Mouse (Mus musculus): Measurements from ENCODE around the gene Kcnh2. TPM values are rescaled to one million over a fixed set of nuclear protein-coding genes. Genes with fewer than 3 reads are reported as not detected.
A peak's percentile ranks its signal among the peaks of the same experiment; 100 is the strongest.
"Not testable (repeated sequence)": the region's sequence is repeated elsewhere in the genome, so short reads cannot be mapped to it uniquely, and the experiment has no call there.

The Kcnh2 gene
- 32.4 and 33.9 TPM in 2 replicates for polyA plus RNA-seq (2016; fragmentation: Nextera tagmentation; extraction: Ambion mirVana)

DNA sequence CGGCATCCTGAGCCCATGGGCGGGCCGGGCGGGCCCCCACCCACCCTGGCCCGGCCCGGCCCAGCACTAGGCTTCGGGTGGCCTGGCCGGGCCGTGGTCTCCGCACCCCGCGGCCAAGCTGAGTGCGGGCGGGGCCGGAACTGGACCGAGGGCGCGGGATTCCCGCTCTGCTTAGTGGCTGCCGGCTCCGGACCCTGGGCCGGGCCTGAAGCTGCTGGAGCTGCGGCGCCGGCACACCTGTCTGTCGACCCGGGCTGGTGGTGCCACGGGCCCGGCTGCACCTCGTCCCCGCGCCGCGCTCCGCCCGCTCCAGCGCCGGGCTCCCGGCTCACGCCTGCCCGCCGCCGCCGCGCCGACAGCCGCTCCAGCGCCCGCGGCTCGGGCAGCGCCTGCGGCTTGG lies at the start of gene Kcnh2:
Gene Kcnh2 (minus strand): TSS at position 327 of the 400 bp plus-strand sequence.
- DNase-seq (ENCODE audit: low spot score): no peak
- H3K4me1 ChIP-seq (replicated peaks): peaks cover 79% of the 10 kb centered on the region
- H3K27me3 ChIP-seq (ENCODE audit: insufficient read depth, poor library complexity, severe bottlenecking): peaks cover 77% of the 10 kb centered on the region
- peak within 1 kb of the TSS; percentile 92 for H3K27ac ChIP-seq
- peak within 1 kb of the TSS; percentile 78 for H3K4me3 ChIP-seq
- H3K36me3 ChIP-seq: no peaks in the 10 kb centered on the region
- 1% methylated on average over 53 of the region's 53 CpGs for WGBS
- no peaks in the 10 kb centered on the region for H3K9me3 ChIP-seq

DNA sequence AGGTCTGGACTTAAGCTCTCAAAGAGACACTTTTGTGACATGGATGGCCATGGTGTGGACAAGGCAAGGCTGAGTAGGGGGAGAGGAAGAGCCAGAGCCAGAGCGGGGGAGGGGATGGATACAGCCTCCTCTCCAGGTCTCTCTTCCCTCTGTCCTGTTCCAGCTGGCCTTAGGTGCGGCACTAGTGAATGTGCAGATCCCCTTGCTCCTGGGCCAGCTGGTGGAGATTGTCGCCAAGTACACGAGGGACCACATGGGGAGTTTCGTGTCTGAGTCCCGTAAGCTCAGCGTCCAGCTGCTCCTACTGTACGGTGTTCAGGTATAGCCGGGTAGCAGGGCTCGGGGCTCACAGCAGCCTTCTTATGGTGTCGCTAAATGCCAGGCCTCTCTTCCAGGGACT lies 49.0 kb upstream of the Kcnh2 start:
- Histone ChIP-seq H3K36me3 (peaks cover 61% of the 10 kb centered on the region), H3K4me1 (replicated peaks) (peaks cover 8% of the 10 kb centered on the region; the same call in 1 of the 2 replicates), H3K9me3 (no peaks in the 10 kb centered on the region), H3K27me3 (ENCODE audit: insufficient read depth, poor library complexity, severe bottlenecking) (no peaks in the 10 kb centered on the region), H3K27ac (no peak overlapping the region), H3K4me3 (no peak overlapping the region)
- DNase-seq (ENCODE audit: low spot score): no peak
- WGBS: 86% methylated on average over 11 of the region's 11 CpGs

DNA sequence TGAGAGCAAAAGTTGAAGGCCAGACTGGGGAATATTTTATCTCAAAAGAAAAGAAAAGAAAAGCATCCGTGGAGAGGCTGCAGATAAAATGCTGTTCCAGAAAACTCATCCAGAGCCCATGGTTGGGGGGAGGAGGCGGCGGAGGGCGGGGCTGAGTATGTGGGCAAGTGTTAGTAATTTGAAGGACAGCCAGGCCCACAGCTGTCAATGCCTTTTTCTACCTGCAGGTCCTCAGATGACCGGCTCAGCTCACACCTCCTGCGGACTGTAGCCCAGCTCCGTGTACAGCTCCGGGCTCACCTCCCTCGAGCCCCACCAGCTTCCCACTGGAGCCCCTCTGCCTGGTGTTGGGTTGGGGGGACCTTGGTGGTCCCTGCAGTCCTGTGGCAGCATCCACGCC lies 48.3 kb upstream of the Kcnh2 start:
- no peak overlapping the region for H3K27ac ChIP-seq
- peaks cover 14% of the 10 kb centered on the region for H3K4me1 ChIP-seq (replicated peaks)
- H3K4me3 ChIP-seq: no peak overlapping the region
- DNase-seq (ENCODE audit: low spot score): no peak
- no peaks in the 10 kb centered on the region for H3K27me3 ChIP-seq (ENCODE audit: insufficient read depth, poor library complexity, severe bottlenecking)
- no peaks in the 10 kb centered on the region for H3K9me3 ChIP-seq
- H3K36me3 ChIP-seq: peaks cover 55% of the 10 kb centered on the region
- 89% methylated on average over 10 of the region's 10 CpGs for WGBS

DNA sequence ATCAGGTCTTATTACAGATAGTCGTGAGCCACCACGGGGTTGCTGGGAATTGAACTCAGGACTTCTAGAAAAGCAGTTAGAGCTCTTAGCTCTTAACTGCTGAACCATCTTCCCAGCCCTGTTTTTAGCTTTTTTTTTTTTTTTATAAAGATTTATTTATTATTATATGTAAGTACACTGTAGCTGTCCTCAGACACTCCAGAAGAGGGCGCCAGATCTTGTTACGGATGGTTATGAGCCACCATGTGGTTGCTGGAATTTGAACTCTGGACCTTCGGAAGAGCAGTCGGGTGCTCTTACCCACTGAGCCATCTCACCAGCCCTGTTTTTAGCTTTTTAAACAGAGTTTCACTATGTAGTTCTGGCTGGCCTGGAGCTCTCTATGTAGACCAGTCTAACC lies 44.9 kb upstream of the Kcnh2 start:
- H3K36me3 ChIP-seq: peaks cover 23% of the 10 kb centered on the region
- not testable (repeated sequence) for H3K9me3 ChIP-seq; H3K4me3 ChIP-seq; H3K27me3 ChIP-seq (ENCODE audit: insufficient read depth, poor library complexity, severe bottlenecking); DNase-seq (ENCODE audit: low spot score); H3K27ac ChIP-seq
- peaks cover 21% of the 10 kb centered on the region for H3K4me1 ChIP-seq (replicated peaks)
- WGBS: 88% methylated on average over 6 of the region's 6 CpGs

DNA sequence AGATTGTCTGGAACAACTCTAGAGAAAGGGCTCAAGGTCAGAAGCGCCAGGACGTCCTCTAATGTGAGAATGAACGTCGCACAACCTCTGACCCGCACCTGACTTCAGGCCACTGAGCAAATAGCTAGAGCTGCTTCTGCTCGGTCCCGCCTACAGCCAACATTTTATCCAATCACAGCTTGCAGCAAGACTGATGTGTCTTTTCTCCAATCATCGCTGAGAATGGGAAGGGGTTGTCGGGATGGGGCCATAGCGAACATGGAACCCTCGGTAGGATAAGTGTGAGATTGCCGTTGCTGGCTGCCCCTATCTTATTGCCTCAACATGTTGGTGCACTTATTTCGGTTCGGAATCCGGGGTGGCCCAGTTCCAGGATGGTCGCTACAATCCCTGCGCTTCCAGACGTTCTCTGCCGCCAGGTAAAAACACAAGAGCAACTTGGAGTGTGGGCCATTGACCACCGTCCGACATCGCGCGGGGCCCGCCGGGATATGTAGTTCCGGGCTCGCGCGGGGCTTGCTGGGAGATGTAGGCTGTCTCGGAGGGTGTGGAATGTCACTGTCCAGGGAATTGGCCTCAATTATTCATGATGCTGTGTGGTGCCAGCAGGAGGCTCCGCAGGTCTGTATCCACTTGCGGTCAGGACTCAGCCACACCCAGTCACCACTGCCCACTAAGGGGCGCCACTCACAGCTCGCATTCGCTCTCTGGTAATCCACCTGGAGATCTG lies 42.9 kb upstream of the Kcnh2 start:
- no peaks in the 10 kb centered on the region for H3K9me3 ChIP-seq
- peak overlapping the region; percentile 61 for H3K4me3 ChIP-seq
- DNase-seq (ENCODE audit: low spot score): peak; percentile 95
- H3K4me1 ChIP-seq (replicated peaks): peaks cover 21% of the 10 kb centered on the region
- H3K27ac ChIP-seq: peak overlapping the region; percentile 93
- 2% methylated on average over 36 of the region's 36 CpGs for WGBS
- peaks cover 7% of the 10 kb centered on the region; the same call in 1 of the 2 replicates for H3K36me3 ChIP-seq
- peaks cover 25% of the 10 kb centered on the region for H3K27me3 ChIP-seq (ENCODE audit: insufficient read depth, poor library complexity, severe bottlenecking)

DNA sequence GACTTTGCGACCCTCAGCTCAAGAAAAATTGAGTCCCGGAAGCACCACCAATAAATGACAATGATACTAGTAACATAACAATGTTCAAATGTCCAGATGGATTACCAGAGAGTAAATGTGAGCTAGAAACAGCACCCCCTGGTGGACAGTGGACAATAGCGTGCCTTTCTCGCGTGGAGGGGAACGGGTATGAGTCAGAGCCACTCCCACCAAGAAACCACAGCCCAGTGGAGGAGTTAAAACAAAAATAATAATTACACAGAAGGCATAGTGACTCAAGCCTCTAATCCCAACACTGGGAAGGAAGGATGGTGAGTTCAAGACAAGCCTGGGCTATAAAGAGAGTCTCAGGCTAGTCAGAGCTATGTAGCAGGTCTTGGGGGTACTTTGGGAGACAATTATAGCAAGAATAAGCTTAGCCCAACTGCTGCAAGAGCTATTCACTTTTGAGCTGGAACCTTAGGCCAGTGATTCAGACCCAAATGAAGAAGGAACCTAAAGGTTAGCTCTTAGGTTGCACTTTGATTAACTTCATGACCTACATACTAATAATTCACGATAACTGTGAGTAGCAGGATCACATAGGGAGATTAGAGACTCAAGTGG lies 42.1 kb upstream of the Kcnh2 start, which contains the start of gene Abcb8:
Gene Abcb8 (plus strand): TSS at position 272 of the 606 bp plus-strand sequence.
- H3K27me3 ChIP-seq (ENCODE audit: insufficient read depth, poor library complexity, severe bottlenecking): peaks cover 33% of the 10 kb centered on the region
- H3K4me3 ChIP-seq: peak within 1 kb of the TSS; percentile 61
- DNase-seq (ENCODE audit: low spot score): peak; percentile 79
- peaks cover 27% of the 10 kb centered on the region for H3K4me1 ChIP-seq (replicated peaks)
- 22% methylated on average over 7 of the region's 7 CpGs for WGBS
- H3K36me3 ChIP-seq: peaks cover 7% of the 10 kb centered on the region; the same call in 1 of the 2 replicates
- peak within 1 kb of the TSS; percentile 93 for H3K27ac ChIP-seq
- H3K9me3 ChIP-seq: no peaks in the 10 kb centered on the region

DNA sequence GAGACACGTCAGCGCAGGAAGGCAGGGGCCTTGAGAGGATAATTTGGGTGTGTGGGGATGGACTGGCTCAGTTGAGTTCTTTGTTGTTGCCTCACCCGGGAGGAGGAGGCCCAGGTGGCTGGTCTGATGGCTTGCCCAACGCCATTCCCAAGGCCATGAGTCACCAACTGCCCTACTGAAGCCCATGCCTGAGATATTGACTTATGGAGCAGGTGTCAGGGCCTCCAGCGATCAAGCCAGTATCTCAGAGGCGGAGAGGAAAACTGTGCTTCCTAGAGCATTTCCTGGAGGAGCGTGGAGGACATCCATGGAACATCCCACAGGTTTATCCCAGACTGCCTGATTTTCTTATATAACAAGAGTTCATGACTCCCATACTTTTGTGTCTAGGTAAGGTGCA lies 41.3 kb upstream of the Kcnh2 start:
- 78% methylated on average over 7 of the region's 7 CpGs for WGBS
- H3K36me3 ChIP-seq: peaks cover 7% of the 10 kb centered on the region; the same call in 1 of the 2 replicates

DNA sequence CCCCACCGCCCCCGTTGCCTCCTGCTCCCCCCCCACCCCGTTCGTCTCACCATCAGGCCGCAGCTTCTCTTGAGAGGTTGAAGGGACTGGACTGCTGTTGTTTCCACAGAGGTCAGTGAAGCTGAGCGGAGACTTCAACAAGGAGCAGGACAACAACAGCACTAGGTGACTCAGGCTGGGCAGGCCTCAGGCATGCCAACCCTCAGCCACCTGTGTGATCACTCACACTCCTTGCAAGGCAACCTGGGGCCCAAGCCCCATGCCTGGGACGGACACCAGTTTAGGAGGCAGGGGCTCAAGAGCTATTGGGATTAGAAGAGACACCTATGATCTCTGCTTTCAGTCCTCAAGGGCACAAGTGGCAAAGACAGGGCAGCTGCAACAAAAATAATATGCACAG lies 40.5 kb upstream of the Kcnh2 start, which contains the start of gene Atg9b:
Gene Atg9b (minus strand): TSS at position 280 of the 400 bp plus-strand sequence.
- 77% methylated on average over 7 of the region's 7 CpGs for WGBS
- no peak within 1 kb of the TSS for H3K4me3 ChIP-seq
- H3K9me3 ChIP-seq: no peaks in the 10 kb centered on the region
- peaks cover 43% of the 10 kb centered on the region for H3K4me1 ChIP-seq (replicated peaks)
- DNase-seq (ENCODE audit: low spot score): no peak
- peaks cover 4% of the 10 kb centered on the region; the same call in 1 of the 2 replicates for H3K36me3 ChIP-seq
- peaks cover 50% of the 10 kb centered on the region for H3K27me3 ChIP-seq (ENCODE audit: insufficient read depth, poor library complexity, severe bottlenecking)
- no peak within 1 kb of the TSS for H3K27ac ChIP-seq

More for the DNA sequence above, 41.3 kb upstream of the Kcnh2 start:
- H3K4me3 ChIP-seq: no peak overlapping the region
- H3K4me1 ChIP-seq (replicated peaks): peaks cover 34% of the 10 kb centered on the region
- DNase-seq (ENCODE audit: low spot score): no peak
- no peak overlapping the region for H3K27ac ChIP-seq
- H3K9me3 ChIP-seq: no peaks in the 10 kb centered on the region
- H3K27me3 ChIP-seq (ENCODE audit: insufficient read depth, poor library complexity, severe bottlenecking): peaks cover 41% of the 10 kb centered on the region

DNA sequence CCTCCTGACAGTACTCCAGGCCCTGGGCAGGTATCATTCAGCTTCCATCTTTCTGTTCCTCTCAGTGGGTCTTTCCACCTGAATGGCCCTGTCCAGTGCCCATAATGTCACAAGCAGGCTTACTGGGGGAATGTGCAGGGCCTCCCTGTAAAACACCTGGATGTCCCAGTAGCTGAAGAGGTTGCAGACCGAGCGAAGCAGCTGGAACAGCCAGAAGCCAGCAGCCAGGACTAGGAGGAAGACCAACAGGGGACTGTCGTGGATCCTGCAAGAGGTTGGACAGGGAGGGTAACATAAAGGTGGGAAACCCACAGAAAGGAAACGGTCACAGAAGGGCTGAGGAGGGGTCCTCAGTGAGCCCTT lies 38.2 kb upstream of the Kcnh2 start:
- peaks cover 48% of the 10 kb centered on the region for H3K4me1 ChIP-seq (replicated peaks)
- H3K9me3 ChIP-seq: no peaks in the 10 kb centered on the region
- no peak for DNase-seq (ENCODE audit: low spot score)
- peaks cover 72% of the 10 kb centered on the region for H3K27me3 ChIP-seq (ENCODE audit: insufficient read depth, poor library complexity, severe bottlenecking)
- H3K4me3 ChIP-seq: no peak overlapping the region
- H3K27ac ChIP-seq: peak overlapping the region; percentile 57
- WGBS: 83% methylated on average over 4 of the region's 4 CpGs
- no peaks in the 10 kb centered on the region for H3K36me3 ChIP-seq

DNA sequence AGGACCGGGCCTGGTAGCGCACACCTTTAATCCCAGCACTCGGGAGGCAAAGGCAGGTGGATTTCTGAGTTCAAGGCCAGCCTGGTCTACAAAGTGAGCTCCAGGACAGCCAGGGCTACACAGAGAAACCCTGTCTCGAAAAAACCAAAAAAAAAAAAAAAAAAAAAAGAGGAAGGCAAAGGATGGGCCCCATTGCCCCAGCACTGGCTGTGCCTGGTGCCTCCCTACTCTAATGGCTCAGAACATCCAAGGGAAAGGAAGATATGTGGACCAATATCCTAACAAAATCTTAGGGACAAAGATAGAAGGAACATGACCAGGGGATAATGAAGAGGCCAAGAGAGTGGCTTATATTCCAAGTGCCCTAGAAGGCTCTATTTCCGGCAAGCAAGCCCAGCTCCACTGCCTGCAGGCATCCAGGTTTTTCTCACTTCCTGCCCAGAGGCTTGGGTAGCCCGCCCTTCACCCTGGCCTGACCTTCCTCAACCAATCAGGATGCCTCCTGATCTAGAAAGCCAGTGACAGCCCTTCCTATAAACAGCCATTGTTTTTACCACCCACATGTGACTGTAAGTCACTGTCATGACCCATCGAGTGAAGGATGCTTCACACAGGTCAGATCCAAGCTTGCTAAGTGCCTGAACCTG lies 37.7 kb upstream of the Kcnh2 start:
- peaks cover 76% of the 10 kb centered on the region for H3K27me3 ChIP-seq (ENCODE audit: insufficient read depth, poor library complexity, severe bottlenecking)
- peak; percentile 45 for DNase-seq (ENCODE audit: low spot score)
- WGBS: 52% methylated on average over 7 of the region's 7 CpGs
- H3K36me3 ChIP-seq: no peaks in the 10 kb centered on the region
- H3K27ac ChIP-seq: peak overlapping the region; percentile 57
- no peaks in the 10 kb centered on the region for H3K9me3 ChIP-seq
- peaks cover 50% of the 10 kb centered on the region for H3K4me1 ChIP-seq (replicated peaks)
- H3K4me3 ChIP-seq: no peak overlapping the region

DNA sequence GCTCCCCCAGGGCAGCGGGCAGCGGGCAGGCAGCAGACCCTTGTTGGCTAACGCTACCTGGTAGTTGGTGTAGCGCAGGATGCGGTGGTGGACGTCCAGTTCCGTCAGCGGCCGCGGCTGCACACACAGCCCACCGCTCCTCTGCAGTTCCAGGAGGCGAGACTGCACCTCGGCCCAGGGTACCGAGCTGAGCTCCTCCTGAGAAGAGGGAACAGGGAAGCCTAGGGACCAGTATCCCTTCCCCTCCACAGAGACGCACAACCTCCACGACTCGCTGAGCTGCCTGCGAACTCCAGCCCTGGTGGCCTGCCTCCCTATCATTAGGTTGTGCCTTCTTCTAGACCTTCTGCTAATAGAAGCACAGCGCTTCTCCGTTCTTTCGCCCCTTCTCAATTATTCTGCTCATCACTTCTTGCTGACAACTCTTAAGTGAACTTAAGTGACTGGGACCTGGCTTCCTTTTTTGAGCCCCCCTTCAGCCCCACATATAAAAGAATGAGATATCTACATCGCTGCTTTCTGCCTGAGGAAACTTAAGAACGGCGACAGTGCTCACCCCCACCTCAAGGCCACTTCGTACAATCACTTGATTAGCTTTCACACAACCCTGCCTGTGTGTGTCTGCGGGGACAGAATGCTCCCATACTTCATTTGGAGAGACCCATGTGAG lies 37.0 kb upstream of the Kcnh2 start:
- no peak for DNase-seq (ENCODE audit: low spot score)
- Histone ChIP-seq H3K27me3 (ENCODE audit: insufficient read depth, poor library complexity, severe bottlenecking) (peaks cover 76% of the 10 kb centered on the region), H3K27ac (peak overlapping the region; percentile 81), H3K36me3 (no peaks in the 10 kb centered on the region), H3K9me3 (no peaks in the 10 kb centered on the region), H3K4me3 (peak overlapping the region; percentile 63), H3K4me1 (replicated peaks) (peaks cover 50% of the 10 kb centered on the region)
- WGBS: 23% methylated on average over 26 of the region's 26 CpGs

All from hindbrain, embryonic 10.5 days (tissue).